ENCODE assay signal across 24 mouse cellular contexts in genomic region chr11:53734431-53734830, GRCm38 (mm10). TPM values are rescaled to one million over a fixed set of nuclear protein-coding genes. Genes with fewer than 3 reads are reported as not detected.
DNase-seq lines count a peak whose midpoint lies in the region; ATAC-seq and TF ChIP-seq lines count a peak whose summit lies in the region.
"Had no signal": no experiment of that assay in that cellular context is flagged by ENCODE, and none has a peak within 500 bp of the region (broad histone marks: within the 10 kb centered on the region; RNA-seq: fewer than 3 reads in every experiment).

No protein-coding gene starts in this region.

- WGBS in liver, embryonic 14.5 days (ENCODE audit: insufficient replicate concordance) = 52% methylated on average over 2 of the region's 2 CpGs
- WGBS in liver, postnatal 0 days (ENCODE audit: insufficient replicate concordance) = 58% methylated on average over 2 of the region's 2 CpGs

- no peak for ATAC-seq in liver, embryonic 14.5 days (ENCODE audit: insufficient read depth)
- no peak for ATAC-seq in liver, postnatal 0 days
- ATAC-seq: activated CD4-positive, CD25-positive, alpha-beta regulatory T cell, adult 4 months; forebrain, embryonic 16.5 days; hindbrain, embryonic 16.5 days had no signal

- H3K4me1 ChIP-seq in liver, embryonic 14.5 days (replicated peaks; ENCODE audit: control insufficient read depth in 2 of 2, insufficient read depth in 2 of 2, low read length in 1 of 2) = no peaks in the 10 kb centered on the region
- no peaks in the 10 kb centered on the region for H3K4me1 ChIP-seq in liver, postnatal 0 days (ENCODE audit: insufficient read depth)
- peaks cover 6 to 38% of the 10 kb centered on the region in 2 experiments for H3K4me1 ChIP-seq in MEL (ENCODE audit: control insufficient read depth in 1 of 2, insufficient read depth in 2 of 2, low read length in 2 of 2)
- H3K4me1 ChIP-seq: embryonic facial prominence, embryonic 12.5 days; forebrain, embryonic 12.5 days; heart, embryonic 13.5 days; hindbrain, embryonic 12.5 days had no signal

- no peak for DNase-seq in liver, embryonic 14.5 days (ENCODE audit: low read depth in 3 of 3, low spot score in 3 of 3)
- DNase-seq in liver, postnatal 0 days = no peak
- DNase-seq in MEL (ENCODE audit: low read depth, low spot score) (peak; percentile 66), adipocyte (ENCODE audit: low spot score) (peak; percentile 32)
- DNase-seq in urinary bladder, adult 2 months (ENCODE audit: low spot score) = no peak
- DNase-seq in lung, postnatal 36 days = no peak
- DNase-seq: adrenal gland, adult 2 months; adrenal gland, postnatal 25 days; cerebellum, adult 8-10 months; cerebellum, postnatal 25 days; gastrocnemius, postnatal 14 days; heart, postnatal 4 days; kidney, adult 11 months had no signal

- no peak for TF ChIP-seq EP300 in liver, embryonic 14.5 days (IDR thresholded peaks at IDR 0.05; ENCODE audit: low read depth)
- TF ChIP-seq EP300 in liver, postnatal 0 days (IDR thresholded peaks at IDR 0.05; ENCODE audit: low read depth) = no peak
- no peak for TF ChIP-seq EP300 in MEL (IDR thresholded peaks at IDR 0.05; ENCODE audit: low read depth in 1 of 2, low read length in 2 of 2)

- no peak overlapping the region for H3K4me3 ChIP-seq in liver, embryonic 14.5 days (ENCODE audit: insufficient read depth in 1 of 2, low read depth in 2 of 2, low read length in 2 of 2)
- H3K4me3 ChIP-seq in liver, postnatal 0 days (ENCODE audit: low read depth, low read length) = no peak overlapping the region
- H3K4me3 ChIP-seq in MEL (ENCODE audit: control insufficient read depth in 1 of 2, insufficient read depth in 1 of 2, low read depth in 2 of 2, low read length in 2 of 2) = peak overlapping the region; percentile 63 to 64
- H3K4me3 ChIP-seq: embryonic facial prominence, embryonic 12.5 days; forebrain, embryonic 12.5 days; heart, embryonic 13.5 days; hindbrain, embryonic 12.5 days had no signal

- 0 out of 2 replicates have a peak, but pooled peaks have one; percentile 11 for TF ChIP-seq CTCF in liver, embryonic 14.5 days (IDR thresholded peaks at IDR 0.05; ENCODE audit: low read depth)
- TF ChIP-seq CTCF in liver, postnatal 0 days (IDR thresholded peaks at IDR 0.05; ENCODE audit: low read depth) = no peak
- TF ChIP-seq CTCF in MEL (IDR thresholded peaks at IDR 0.05 in 2 of 3, conservative IDR thresholded peaks at IDR 0.05 in 1 of 3; ENCODE audit: control insufficient read depth in 1 of 3, insufficient read depth in 1 of 3, low read depth in 2 of 3, low read length in 3 of 3, poor library complexity in 1 of 3, severe bottlenecking in 1 of 3) = peak; percentile 14 to 66 (median 46); a peak in 4 of 6 replicates

- no peaks in the 10 kb centered on the region for H3K36me3 ChIP-seq in liver, embryonic 14.5 days (replicated peaks; ENCODE audit: control insufficient read depth, insufficient read depth, low read depth)
- no peaks in the 10 kb centered on the region for H3K36me3 ChIP-seq in liver, postnatal 0 days (replicated peaks; ENCODE audit: insufficient read depth, low read length)
- peaks cover 0 to 40% of the 10 kb centered on the region in 2 experiments; a peak in 2 of 4 replicates for H3K36me3 ChIP-seq in MEL (ENCODE audit: control insufficient read depth in 1 of 2, insufficient read depth in 2 of 2, low read length in 2 of 2)
- H3K36me3 ChIP-seq: embryonic facial prominence, embryonic 12.5 days; forebrain, embryonic 12.5 days; heart, embryonic 13.5 days; hindbrain, embryonic 12.5 days had no signal

- H3K79me2 ChIP-seq in MEL (ENCODE audit: control insufficient read depth, insufficient read depth, low read length, poor library complexity) = no peaks in the 10 kb centered on the region; the same call in 1 of the 2 replicates

- no peak overlapping the region for H3K27ac ChIP-seq in liver, embryonic 14.5 days
- H3K27ac ChIP-seq in liver, postnatal 0 days (ENCODE audit: low read depth) = no peak overlapping the region
- H3K27ac ChIP-seq in MEL (ENCODE audit: control insufficient read depth, low read depth, low read length) = peak overlapping the region; percentile 59
- H3K27ac ChIP-seq: embryonic facial prominence, embryonic 12.5 days; forebrain, embryonic 12.5 days; heart, embryonic 13.5 days; hindbrain, embryonic 12.5 days had no signal

- peak; percentile 52 for TF ChIP-seq RAD21 in MEL (IDR thresholded peaks at IDR 0.05; ENCODE audit: low read depth, low read length)

- no peak overlapping the region for H3K4me2 ChIP-seq in liver, embryonic 14.5 days (ENCODE audit: low read depth)
- no peak overlapping the region for H3K4me2 ChIP-seq in liver, postnatal 0 days (ENCODE audit: low read depth, low read length)
- H3K4me2 ChIP-seq: embryonic facial prominence, embryonic 12.5 days; forebrain, embryonic 12.5 days; heart, embryonic 13.5 days; hindbrain, embryonic 12.5 days had no signal

- no peak for TF ChIP-seq POLR2A in MEL (IDR thresholded peaks at IDR 0.05; ENCODE audit: control insufficient read depth in 1 of 2, insufficient read depth in 1 of 2, low read depth in 1 of 2, low read length in 2 of 2, poor library complexity in 1 of 2)

- no peaks in the 10 kb centered on the region for H3K27me3 ChIP-seq in liver, embryonic 14.5 days (ENCODE audit: control insufficient read depth, insufficient read depth, low read length)
- no peaks in the 10 kb centered on the region for H3K27me3 ChIP-seq in liver, postnatal 0 days (ENCODE audit: insufficient read depth, low read length)
- H3K27me3 ChIP-seq in MEL (ENCODE audit: control insufficient read depth in 1 of 2, insufficient read depth in 2 of 2, low read length in 2 of 2) = no peaks in the 10 kb centered on the region
- H3K27me3 ChIP-seq: embryonic facial prominence, embryonic 12.5 days; forebrain, embryonic 12.5 days; heart, embryonic 13.5 days; hindbrain, embryonic 12.5 days had no signal

- no peak overlapping the region for H3K9ac ChIP-seq in liver, embryonic 14.5 days (replicated peaks)
- H3K9ac ChIP-seq in liver, postnatal 0 days (replicated peaks) = no peak overlapping the region
- peak overlapping the region; percentile 73 for H3K9ac ChIP-seq in MEL (ENCODE audit: control insufficient read depth, low read depth, low read length, poor library complexity, severe bottlenecking)
- H3K9ac ChIP-seq: embryonic facial prominence, embryonic 12.5 days; forebrain, embryonic 12.5 days; heart, embryonic 13.5 days; hindbrain, embryonic 12.5 days had no signal

- no peaks in the 10 kb centered on the region for H3K9me3 ChIP-seq in liver, embryonic 14.5 days (ENCODE audit: control insufficient read depth, low read length)
- no peaks in the 10 kb centered on the region for H3K9me3 ChIP-seq in liver, postnatal 0 days (ENCODE audit: low read length)
- no peaks in the 10 kb centered on the region for H3K9me3 ChIP-seq in MEL (replicated peaks; ENCODE audit: insufficient read depth, low read length)
- H3K9me3 ChIP-seq: embryonic facial prominence, embryonic 12.5 days; forebrain, embryonic 12.5 days; heart, embryonic 13.5 days; hindbrain, embryonic 12.5 days had no signal

TF ChIP-seq in MEL, 35 proteins besides CTCF, POLR2A, EP300 and RAD21 (continues in another document):
- TF ChIP-seq MEF2A (IDR thresholded peaks at IDR 0.05; ENCODE audit: extremely low read depth, insufficient replicate concordance, low read depth, low read length, poor library complexity, severe bottlenecking) (no peak), MAZ (IDR thresholded peaks at IDR 0.05; ENCODE audit: low read depth, low read length) (no peak), NELFE (IDR thresholded peaks at IDR 0.05; ENCODE audit: low read depth, low read length) (no peak), ZNF384 (IDR thresholded peaks at IDR 0.05; ENCODE audit: low read depth, low read length) (no peak), USF1 (IDR thresholded peaks at IDR 0.05; ENCODE audit: low read depth, low read length) (no peak), TCF12 (IDR thresholded peaks at IDR 0.05; ENCODE audit: low read depth, low read length) (no peak), MXI1 (IDR thresholded peaks at IDR 0.05; ENCODE audit: low read depth, low read length) (peak; percentile 40; the same call in 1 of the 2 replicates), ZC3H11A (IDR thresholded peaks at IDR 0.05; ENCODE audit: low read depth, low read length) (peak; percentile 41)

RNA-seq across cellular contexts. Expression of gene Il5, which starts 13.8 kb away (rescaled TPM):
- polyA plus RNA-seq in liver, embryonic 14.5 days (2012; rRNA removed) = not detected in 2 replicates
- not detected in 2 replicates for polyA plus RNA-seq in liver, embryonic 14.5 days (2014; fragmentation: Nextera tagmentation; extraction: Ambion mirVana)
- not detected in 2 replicates for polyA plus RNA-seq in liver, postnatal 0 days (2015; fragmentation: Nextera tagmentation; extraction: Ambion mirVana)
- total RNA-seq in MEL (2012; rRNA removed) = not detected in 2 replicates
- not detected for polyA plus RNA-seq in MEL (2012; ENCODE audit: insufficient read depth in 1 of 2, insufficient read length in 2 of 2, low read depth in 1 of 2, low replicate concordance in 2 of 2, missing spikeins in 1 of 2)
- 0.12 and 0.21 TPM in 2 replicates for polyA plus RNA-seq in urinary bladder, adult 2 months (2012; rRNA removed)
- total RNA-seq: adrenal gland, adult 2 months; adrenal gland, postnatal 25 days; gastrocnemius, postnatal 14 days; heart, postnatal 4 days had no signal
- polyA plus RNA-seq: C2C12; embryonic facial prominence, embryonic 12.5 days; forebrain, embryonic 12.5 days; forebrain, embryonic 16.5 days; gonadal fat pad, adult 2 months; heart, embryonic 13.5 days; hindbrain, embryonic 12.5 days; hindbrain, embryonic 16.5 days; intestine, embryonic 14.5 days had no signal

RNA-seq across cellular contexts. Expression of gene Rad50, which starts 27.3 kb away (rescaled TPM):
- polyA plus RNA-seq in liver, embryonic 14.5 days (2012; rRNA removed) = 3.1 and 5.1 TPM in 2 replicates
- 10.0 and 10.3 TPM in 2 replicates for polyA plus RNA-seq in liver, embryonic 14.5 days (2014; fragmentation: Nextera tagmentation; extraction: Ambion mirVana)
- polyA plus RNA-seq in liver, postnatal 0 days (2015; fragmentation: Nextera tagmentation; extraction: Ambion mirVana) = 9.7 and 11.1 TPM in 2 replicates
- total RNA-seq in MEL (2012; rRNA removed) = 41.2 and 44.6 TPM in 2 replicates
- polyA plus RNA-seq in MEL (2012; ENCODE audit: insufficient read depth in 1 of 2, insufficient read length in 2 of 2, low read depth in 1 of 2, low replicate concordance in 2 of 2, missing spikeins in 1 of 2) = 100 to 1,000 TPM in 1 of 2 experiments, 10 to 100 TPM in 1; 32.6 to 447 TPM
- polyA plus RNA-seq in urinary bladder, adult 2 months (2012; rRNA removed) = 10.2 and 13.9 TPM in 2 replicates

RNA-seq across cellular contexts. Expression of gene Irf1, which starts 35.4 kb away (rescaled TPM):
- polyA plus RNA-seq in liver, embryonic 14.5 days (2012; rRNA removed) = 5.0 and 8.1 TPM in 2 replicates
- 5.4 and 9.1 TPM in 2 replicates for polyA plus RNA-seq in liver, embryonic 14.5 days (2014; fragmentation: Nextera tagmentation; extraction: Ambion mirVana)
- 22.0 and 24.5 TPM in 2 replicates for polyA plus RNA-seq in liver, postnatal 0 days (2015; fragmentation: Nextera tagmentation; extraction: Ambion mirVana)
- total RNA-seq in MEL (2012; rRNA removed) = 0.46 and 0.73 TPM in 2 replicates
- polyA plus RNA-seq in MEL (2012; ENCODE audit: insufficient read depth in 1 of 2, insufficient read length in 2 of 2, low read depth in 1 of 2, low replicate concordance in 2 of 2, missing spikeins in 1 of 2) = 1 to 10 TPM in 1 of 2 experiments, not detected in 1; 1.9 TPM
- 71.6 and 89.5 TPM in 2 replicates for polyA plus RNA-seq in urinary bladder, adult 2 months (2012; rRNA removed)

RNA-seq across cellular contexts. Expression of gene Gm17334, which starts 38.6 kb away (rescaled TPM):
- not detected in 2 replicates for polyA plus RNA-seq in liver, embryonic 14.5 days (2012; rRNA removed)
- polyA plus RNA-seq in liver, embryonic 14.5 days (2014; fragmentation: Nextera tagmentation; extraction: Ambion mirVana) = not detected in 2 replicates
- polyA plus RNA-seq in liver, postnatal 0 days (2015; fragmentation: Nextera tagmentation; extraction: Ambion mirVana) = 0.12 and 0.23 TPM in 2 replicates
- not detected in 2 replicates for total RNA-seq in MEL (2012; rRNA removed)
- not detected for polyA plus RNA-seq in MEL (2012; ENCODE audit: insufficient read depth in 1 of 2, insufficient read length in 2 of 2, low read depth in 1 of 2, low replicate concordance in 2 of 2, missing spikeins in 1 of 2)
- polyA plus RNA-seq in urinary bladder, adult 2 months (2012; rRNA removed) = 1.8 and 2.3 TPM in 2 replicates
- total RNA-seq: heart, postnatal 4 days had no signal
- polyA plus RNA-seq: embryonic facial prominence, embryonic 12.5 days; forebrain, embryonic 12.5 days; heart, postnatal 0 days; hindbrain, embryonic 12.5 days; hindbrain, embryonic 16.5 days had no signal

Comparison
In these comparisons a context has a peak if more than half of its experiments do, and no peak if none do; other contexts are left out.
1. DNase-seq: peak in MEL (single experiment) and adipocyte (single experiment); none in liver, embryonic 14.5 days (0 of 3), liver, postnatal 0 days (single experiment), urinary bladder, adult 2 months (single experiment) and lung, postnatal 36 days (single experiment).
2. H3K4me3 ChIP-seq: peak in MEL (2 of 2); none in liver, embryonic 14.5 days (0 of 2) and liver, postnatal 0 days (single experiment).